Mouse (Mus musculus): ENCODE results near the gene Pik3cg.

DNA sequence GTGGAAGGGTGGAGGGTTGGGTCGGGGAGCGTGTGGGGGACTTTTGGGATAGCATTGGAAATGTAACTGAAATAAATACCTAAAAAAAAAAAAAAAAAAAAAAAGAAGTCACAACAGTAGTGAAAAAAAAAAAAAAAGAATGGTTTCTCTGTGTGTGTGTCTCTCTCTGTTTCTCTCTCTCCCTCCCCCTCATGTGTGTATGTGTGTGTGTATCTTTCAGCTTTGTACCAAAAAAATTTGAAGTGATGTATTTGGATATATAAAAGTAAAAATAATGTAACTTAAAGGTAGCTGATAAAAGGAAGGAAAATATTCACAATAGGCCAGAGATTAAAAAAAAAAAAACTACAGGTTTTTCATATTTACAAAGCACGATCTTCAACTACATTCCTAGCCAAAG lies 23.6 kb downstream of the Pik3cg start:
- TF ChIP-seq GATA1 (IDR thresholded peaks at IDR 0.05; ENCODE audit: low read length) (no peak), TAL1 (IDR thresholded peaks at IDR 0.05; ENCODE audit: low read length) (no peak)
